Mouse (Mus musculus): ENCODE measurements at regions not wholly inside any gene's neighbourhood (a gene's known extent, or its start where the extent isn't known, plus 50 kb on each side); places are given as distances from the start of the nearest gene placed in this dataset.

DNA sequence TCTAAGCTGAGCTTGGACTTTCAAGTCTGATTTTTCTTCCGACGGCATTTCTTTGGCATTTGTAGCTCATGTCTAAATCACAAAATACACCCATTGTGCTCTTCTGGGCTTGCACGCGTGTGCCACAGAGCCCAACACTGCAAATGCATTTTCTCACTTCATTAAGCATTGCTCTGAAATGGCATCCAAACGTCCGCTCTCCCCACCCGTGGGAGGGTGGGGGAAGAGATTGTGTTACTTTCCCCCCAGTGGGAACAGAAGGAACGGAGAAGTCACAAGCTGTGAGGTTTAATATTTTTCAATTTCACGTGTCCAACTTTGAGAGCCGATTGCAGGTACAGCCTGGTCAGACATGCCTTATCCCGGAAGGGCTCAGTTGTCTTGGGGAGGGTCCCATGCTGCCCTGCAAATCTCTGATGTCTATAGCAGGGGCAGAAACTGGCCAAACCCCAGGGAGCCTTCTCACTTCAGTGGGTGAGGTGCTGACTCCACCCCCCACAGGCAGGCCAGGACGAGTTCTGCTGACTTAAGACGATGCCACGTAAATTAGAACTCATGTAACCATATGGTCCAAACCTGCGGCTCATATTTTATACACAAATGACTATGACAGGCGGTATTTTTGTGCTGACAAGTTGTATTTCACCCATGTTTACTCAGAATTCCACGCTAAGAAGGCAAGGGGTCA is 371.5 kb upstream of the Nfe2l3 start:
- DNase-seq = peak in 1 of 2 experiments; percentile 35

DNA sequence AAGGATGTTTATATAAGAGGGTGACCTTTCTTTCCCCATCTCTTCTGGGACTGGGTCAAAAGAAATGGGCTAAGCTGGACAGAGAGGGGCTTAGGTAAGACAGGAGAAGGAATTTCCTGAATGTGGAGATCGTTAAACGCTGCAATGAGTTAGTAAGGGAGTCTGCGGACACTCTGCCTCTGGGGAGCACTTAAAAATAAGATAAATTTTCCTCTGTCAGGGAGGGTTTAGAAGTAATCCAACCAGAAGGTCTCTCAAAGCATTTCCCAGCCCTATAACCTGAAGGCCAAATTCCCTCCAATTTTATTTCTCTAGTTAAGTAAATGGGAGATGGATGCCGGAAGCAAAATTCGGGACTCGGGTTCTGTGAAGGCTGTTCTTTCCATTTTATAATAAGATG is 367.3 kb upstream of the Nfe2l3 start:
- no peak for DNase-seq

DNA sequence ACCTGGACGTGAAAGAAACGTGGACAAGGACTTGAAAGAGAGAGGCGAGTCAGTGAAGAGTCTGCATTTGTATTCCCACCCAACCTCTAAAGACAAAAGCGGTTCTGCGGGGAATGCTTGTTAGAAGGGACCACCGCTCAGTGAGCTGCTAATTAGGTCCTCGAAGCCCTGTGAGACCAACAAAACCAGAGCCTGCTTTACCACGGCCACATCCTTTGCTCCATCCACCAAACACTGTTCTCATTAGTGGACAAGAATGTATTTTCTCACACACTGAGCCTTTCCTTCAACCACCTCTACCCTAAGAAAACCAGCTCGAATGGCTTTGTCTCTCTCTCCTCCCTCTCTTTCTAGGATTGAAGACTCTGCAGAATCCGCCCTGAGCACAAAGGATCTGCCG is 365.1 kb upstream of the Nfe2l3 start:
- no peak for DNase-seq

DNA sequence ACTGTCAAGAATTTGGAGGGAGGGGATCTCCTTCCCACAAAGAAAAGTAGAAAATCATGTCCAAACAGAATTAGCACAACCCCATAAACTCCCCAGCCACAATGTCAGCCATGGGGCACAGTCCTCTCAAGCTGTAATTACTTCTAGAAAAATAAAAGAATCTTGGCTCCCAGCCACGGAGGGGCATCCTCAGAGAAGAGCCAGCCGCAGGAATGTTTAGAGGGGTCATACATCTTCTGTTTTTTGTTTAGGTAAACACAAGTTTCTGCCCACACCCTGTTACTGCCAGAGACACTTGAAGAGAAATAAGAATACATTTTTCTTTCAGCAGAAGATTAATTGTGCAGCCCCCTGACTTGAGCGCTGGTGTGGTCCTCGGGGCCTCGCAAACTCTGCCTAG is 362.5 kb upstream of the Nfe2l3 start:
- no peak for DNase-seq

DNA sequence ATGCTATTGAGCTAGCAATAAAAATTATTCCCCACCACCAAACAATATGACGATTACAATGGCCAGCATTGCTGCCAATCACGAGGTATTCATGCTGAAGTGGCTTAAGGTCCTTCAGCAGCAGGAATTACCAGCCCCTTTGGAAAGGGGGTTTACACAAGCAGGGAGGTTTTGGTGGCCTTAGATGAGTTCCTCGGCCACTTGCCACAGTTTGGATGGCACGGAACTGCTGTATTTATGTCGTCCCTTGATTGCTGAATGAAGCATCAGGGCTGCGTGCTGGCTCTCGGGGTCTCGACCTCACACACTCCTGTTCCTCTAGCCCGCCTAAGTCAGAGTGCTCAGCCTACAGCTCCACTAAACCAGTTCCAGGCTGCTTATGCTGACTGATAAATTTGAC is 361.2 kb upstream of the Nfe2l3 start:
- no peak for DNase-seq

DNA sequence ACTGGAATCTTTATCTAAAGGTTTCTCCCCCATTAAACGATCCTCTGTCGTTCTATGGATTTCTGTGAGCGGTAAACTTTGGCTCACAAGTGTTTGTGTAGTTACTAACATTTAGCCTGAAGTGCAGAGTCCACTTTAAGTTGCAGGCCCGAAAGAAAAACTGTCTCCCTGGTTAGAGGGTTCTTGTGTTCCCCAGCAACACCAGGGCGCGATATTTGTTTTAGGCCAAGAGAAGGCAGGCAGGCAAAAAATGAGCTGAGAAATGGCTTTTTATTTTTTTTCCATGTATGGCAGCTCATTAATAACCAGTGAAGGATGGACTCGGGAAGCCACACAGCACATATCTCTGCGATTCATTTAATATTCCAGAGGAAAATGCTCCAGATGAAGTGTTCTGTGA is 357.4 kb upstream of the Nfe2l3 start:
- DNase-seq = no peak

DNA sequence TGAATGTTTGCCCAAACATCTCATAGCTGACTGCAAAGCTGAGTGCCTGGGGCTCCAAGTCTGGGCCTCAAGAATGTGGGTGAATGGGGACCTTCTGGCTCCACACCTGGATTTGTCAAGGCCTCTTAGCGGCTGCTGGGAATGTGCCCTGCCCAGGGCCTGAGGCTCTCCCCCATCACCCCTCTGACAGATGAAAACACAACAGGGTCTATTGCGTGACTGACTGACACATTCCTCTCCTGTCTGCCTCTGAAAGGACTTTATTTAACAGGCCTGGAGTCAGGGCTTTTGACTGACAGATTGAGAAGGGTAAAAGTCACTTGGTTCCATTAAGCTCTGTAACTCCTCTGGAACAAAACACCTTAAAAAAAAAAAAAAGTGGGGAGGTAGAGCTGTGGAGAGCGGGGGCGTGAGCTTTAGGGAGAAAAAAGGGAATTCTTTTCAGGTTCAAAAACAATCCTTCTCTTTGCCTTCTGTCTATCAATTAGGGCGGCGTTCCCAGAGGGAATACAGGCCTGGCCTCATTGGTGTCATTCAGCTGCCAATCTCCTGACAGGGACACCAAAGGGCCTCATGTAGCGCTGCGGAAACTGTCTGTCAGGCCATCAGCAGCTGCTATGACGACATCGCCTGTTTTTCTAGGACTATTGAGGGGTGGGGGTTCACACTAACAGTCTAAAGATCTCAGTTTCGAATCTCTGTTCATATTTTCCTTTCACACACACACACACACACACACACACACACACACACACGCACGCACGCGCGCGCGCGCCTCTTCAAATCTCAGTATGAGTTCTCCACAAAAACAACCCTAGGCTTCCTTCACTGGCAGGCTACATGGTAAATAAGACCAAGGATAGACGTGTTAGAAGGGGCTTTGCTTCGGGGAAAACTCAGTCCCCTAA is 355.4 kb upstream of the Nfe2l3 start:
- DNase-seq = peak in 1 of 2 experiments; percentile 30

DNA sequence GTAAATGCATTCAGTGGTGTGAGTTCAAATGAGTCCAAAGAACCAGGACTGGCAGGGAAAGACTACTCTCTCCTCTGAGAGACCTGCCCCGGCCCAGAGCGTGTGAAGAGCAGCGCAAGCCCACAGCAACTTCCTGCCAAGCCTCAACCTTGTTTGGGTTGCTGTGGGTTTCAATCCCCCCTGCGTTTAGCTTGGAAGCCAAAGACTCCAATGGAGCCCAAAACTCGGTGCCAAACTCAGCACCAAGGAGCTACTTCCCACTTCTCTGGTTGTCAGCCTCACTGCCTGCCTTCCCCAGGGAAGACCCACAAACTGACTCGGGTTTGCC is 354.7 kb upstream of the Nfe2l3 start:
- DNase-seq = no peak

DNA sequence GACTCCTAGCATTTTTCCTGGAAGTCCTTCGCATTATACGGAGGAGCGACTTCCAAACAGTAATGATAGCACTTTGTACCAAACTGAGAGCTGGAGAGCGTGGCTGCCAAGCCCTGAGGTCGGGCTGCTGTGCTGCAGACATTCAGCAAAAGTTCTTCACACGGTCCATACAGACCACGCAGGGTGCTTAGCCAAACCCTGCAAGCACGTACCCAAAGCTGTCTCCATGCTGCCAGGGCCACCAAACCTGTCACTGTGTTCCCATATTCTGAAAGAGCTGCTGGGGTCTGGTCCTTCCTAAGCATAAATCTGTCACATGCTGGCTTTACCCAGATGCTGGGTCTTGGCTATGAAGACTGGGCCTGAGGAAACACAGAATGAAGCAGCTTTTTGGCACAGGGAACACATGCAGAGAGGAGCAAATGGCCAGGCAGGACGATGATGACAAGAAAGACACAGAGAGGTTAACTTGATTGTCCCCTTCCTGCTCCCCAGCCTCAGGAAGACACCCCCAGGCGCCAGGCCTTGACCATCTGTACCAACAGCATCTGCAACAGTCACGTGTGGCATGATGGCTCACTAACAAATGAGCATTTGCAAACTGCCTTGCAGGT is 354.0 kb upstream of the Nfe2l3 start:
- DNase-seq = no peak

DNA sequence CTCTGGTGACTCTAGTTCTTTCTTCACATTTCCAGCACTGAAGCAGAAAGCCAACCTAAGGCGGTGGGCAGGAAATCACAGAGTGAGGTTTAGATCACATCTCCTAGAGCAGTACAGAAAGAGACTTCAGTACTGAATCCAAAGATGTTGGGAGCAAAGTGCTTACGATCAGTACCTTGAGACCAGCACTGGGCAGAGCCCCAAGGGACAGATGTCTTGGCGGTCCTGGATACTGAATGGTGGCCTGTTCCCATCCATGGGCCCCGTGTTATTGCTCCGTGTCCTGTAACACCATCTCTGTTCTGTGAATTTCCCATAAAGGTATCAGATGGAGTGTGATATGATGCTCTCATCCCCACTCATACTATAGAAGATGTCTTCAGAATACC is 353.5 kb upstream of the Nfe2l3 start:
- DNase-seq = no peak

DNA sequence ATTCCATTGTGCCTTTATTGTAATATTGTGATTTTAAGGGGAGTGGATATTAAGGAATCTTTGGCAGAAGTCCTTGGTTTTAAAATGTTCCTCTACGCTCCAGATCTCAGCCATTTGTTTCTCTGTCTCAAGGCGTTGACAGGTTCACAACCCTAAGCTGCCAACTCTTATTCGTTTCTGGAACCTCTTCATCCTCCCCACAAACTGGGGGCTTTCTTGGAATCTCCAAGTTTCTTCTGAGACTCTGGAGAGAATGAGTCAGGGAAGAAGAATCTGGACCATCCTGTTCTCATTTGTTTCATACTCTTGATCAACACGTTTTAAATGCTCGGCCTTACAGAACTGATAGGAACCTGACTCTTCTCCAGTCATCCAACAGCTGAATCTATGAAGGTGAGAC is 351.4 kb upstream of the Nfe2l3 start:
- DNase-seq = no peak

DNA sequence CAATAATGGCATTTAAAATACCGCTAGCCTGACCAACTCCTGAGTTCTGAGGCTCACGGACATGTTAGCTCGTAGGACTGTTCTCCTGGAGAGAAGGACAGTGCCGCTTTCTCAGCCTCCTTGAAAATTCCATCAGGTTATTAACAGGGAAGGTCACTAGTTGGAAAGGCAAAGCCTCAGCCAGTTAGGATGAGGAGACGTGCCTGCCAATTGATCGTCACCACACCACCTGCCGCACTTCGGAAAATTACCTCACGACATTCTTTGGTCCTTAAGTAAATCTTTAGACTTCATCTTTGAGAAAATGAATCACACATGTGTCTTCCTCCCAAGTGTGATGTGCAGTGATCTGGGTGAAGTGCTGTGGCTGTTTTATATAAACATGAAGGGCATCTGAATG is 347.8 kb upstream of the Nfe2l3 start:
- DNase-seq = no peak

DNA sequence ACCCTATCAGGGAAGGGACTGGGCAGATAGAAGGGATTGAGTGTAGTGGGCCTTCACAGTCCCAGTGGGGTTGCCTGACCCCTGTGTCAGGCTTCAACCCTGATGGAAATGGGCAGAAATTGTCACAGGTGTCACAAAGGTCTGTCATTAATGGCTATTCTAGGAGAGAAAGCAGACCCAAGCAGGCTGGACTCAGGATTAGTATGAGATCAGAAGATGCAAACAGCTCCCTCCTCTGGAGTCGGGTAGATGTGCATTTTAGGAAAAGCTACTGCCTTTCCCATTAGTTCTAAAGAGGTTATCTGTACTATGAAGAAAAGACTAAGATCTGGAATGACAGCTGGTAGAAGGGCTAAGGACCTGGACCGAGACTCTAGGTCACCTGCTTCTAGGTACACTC is 346.9 kb upstream of the Nfe2l3 start:
- DNase-seq = no peak

DNA sequence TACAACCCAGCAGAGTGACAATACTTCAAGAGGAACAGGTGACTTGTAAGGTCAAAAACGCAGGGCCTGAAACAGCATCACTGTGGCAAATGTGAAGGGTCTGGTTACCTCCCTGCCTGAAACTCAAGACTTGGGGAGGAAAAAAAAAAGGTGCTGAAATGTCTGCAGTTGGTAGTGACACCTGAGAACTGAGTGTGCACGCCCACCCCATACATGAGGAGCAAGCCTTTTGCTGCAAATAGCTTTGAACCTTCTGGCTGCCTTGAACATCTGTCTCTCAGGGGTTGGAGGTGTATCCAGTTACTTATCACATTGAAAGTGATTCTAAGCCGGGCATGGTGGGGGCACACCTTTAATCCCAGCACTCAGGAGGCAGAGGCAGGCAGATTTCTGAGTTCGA is 346.1 kb upstream of the Nfe2l3 start:
- no peak for DNase-seq

DNA sequence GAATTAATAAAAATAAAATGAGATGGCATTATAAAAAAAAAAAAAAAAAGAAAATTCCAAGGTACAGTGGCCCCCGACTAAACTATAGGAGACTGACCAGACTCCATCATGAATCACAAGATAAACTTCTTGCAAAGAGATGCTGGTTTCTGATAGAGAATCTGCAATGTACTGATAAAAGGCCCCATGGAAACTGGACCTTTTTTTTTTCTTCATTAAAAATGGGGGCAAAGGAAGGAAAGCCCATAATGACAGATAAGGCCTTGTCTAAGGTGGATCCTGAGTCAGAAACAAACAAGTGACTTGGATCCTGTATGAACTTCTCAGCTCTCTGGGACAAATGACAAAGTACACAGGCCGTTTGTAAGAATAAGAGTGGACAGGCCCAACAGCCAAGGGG is 344.7 kb upstream of the Nfe2l3 start:
- no peak for DNase-seq

DNA sequence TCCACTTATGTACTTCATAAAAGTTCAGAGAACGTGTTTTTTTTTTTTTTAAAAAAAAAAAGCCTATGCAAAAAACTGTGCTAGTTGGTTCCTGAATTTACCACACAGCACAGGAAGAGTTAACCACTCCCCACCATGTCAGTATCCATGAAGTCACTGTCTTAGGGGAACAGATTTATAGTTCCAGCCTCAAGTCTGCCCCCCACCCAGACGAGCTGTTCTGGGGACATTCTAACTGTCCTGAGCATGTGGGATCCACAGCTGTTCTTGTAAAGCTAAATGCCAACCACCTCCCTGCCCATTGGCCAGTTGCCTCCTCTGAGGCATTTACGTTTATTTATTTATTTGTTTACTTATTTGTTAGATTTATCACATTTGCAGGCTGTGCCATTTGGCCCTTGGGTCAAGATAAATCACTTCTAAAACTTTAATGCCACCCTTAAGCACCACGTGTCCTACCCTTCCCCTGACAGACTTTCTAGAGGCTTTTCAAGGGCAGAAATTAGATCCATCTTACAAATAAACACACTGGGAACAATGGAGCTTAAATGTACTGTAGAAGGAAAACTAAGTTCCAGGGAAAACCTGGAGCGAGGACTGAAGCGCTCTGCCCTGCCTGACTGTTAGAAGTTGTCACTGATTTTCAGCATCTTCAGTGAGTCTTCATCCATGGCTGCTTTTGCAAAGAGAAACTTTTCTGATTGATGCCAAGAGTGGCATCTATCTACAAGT is 343.7 kb upstream of the Nfe2l3 start:
- no peak for DNase-seq

DNA sequence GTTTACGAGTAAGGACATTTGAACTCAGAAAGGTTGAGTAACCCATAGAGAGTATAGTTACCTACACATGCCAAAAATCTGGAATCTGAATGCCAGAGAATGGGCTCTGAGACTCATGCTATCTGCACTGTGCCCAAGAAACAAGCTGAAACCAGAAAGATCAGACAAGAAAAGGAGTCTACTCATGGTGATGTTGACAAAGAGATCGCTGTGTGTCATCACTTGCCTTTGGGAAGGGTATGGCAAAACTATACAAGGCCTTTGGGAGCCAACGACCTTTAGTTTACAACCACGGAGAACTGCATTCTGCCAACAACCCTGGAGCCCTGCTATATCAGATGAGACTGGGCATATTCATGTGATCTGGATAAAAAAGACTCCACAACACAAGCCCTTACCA is 339.3 kb upstream of the Nfe2l3 start:
- no peak for DNase-seq

DNA sequence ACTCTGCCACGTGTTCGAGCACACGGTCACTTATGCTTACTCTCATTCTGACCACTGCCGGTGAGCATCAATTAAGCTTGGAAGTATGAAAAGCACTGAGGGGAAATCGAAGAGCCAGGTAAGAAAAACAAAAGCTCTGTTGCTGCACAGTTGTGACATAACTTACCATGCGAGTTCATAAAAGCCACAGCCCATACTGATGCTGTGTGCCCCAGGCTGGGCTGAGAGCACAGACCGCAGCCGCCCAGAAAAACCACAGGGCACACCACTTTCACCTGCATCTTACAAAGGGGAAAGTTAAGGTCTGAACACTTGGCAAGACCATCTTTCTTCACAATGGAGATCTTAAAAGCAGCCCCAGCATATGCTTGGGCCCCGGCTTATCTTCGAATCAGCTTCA is 338.2 kb upstream of the Nfe2l3 start:
- no peak for DNase-seq

DNA sequence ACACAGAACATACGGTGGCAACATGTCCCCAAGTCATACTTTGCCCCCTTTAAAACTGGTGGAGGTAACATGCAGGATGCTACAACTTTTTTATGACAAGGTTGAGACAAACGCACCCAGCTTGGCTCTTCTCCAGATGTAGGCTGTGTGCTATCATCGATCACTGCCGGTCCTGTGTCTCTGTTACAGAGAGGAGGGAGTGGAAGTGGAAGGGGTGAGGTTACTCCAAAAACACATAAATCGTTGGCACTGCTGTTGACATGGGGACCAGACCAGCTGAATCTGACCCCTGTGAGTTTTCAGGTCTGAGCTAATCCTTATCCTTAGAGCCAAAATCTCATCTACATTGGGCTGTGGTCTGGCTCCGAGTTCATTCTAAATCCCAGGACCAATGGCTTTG is 335.0 kb upstream of the Nfe2l3 start:
- DNase-seq = no peak

DNA sequence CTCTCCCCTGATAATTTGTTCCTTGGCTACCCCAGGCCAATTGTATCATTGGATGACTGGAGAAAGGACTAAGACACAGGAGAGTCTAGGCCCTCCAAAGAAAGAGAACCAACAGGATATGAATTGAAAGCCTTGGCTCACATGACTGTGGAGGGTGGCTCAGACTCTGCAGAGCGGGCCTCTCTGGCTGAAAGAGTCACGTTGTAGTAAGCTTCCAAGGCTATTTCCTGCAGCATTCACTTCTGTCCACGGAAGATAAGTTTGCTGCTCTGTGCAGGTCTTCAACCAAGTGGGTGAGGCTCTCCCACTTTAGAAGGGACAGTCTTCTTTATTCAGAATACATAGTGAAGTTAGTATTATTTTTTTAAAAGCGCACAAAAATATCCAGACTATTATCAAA is 332.1 kb upstream of the Nfe2l3 start:
- DNase-seq = no peak

DNA sequence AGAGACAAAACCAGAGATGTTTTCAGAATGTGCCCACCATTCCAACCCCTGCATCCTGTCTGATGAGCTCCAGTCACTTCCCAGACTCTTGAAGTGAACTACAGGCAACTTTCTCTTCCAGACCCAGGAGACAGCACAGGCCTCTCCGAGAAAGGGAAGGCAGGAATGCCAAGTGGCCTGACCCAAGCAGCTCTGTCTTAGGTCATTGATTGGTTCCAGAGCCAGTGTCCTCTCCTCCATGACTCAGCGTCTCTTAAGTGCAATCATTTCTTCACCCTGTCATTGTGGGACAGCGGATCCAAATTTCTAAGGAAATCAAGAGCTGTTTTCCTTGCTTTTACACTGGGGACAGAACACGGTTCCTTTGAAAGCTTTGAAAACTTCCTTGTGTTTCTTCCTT is 329.2 kb upstream of the Nfe2l3 start:
- DNase-seq = no peak

DNA sequence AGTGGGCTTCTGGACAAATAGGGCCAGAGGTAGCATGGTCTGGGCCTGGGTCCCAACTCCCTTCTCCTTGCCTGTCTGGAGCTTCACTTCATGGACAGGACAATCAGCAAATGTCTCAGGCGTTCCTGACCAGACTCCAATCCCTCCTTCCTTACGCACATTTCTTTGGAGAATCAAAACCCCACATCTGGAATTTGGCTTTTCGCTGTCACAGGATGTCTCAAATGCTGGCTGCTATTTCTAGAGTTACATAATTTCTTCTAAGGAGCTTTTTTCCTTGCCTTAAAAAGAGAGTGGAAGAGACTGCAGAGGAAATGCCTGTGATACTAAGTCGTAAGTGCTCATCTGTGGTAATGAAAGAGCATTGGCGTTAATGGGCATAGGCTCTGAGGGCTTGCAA is 328.1 kb upstream of the Nfe2l3 start:
- DNase-seq = no peak

DNA sequence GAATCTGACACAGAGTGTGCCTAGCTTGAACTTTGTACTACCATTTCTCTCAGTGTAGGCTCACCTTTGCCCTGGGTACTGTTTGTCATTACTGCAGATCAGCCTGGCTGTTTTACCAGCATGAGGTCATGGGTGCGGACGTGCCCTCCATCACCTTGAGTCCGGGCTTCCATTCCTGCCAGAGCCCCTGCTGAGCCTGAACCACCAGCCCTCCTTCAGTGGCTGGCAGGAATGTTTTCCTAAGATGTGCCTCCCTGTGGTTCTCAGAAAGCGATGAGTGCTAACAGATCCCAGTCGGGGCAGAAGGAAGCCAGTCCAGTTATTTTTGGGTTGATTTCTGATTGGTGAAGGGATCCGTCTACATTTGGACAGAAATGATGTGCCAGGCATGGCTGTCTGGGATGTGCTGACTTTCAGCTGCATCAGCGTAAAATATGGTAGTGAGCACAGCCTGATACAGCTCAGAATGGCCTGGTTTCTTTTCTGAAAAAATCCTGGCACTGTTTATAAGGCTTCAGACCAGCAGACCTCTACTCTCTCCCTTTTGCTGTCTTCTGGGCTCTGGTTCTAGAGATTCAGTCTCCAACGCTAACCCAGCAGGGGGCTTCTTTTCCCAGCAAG is 324.0 kb upstream of the Nfe2l3 start:
- DNase-seq = no peak

Measured in kidney, postnatal 4 days (tissue).